Mouse (Mus musculus) CH12.LX (cell line): Measurements from ENCODE around the gene Fau. TPM values are rescaled to one million over a fixed set of nuclear protein-coding genes. Genes with fewer than 3 reads are reported as not detected.

Experiments
- DNase-seq: peaks from one replicate; pipeline ENCODE4 v3.0.0-alpha.2; 2013; ENCODE audit errors: extremely low read depth
- H3K27ac ChIP-seq: 2 replicates; pipeline ENCODE4 v1.5.1; 2012; ENCODE audit warnings: low read depth, mild to moderate bottlenecking, control low read depth, moderate library complexity; ENCODE audit not compliant: insufficient read depth
- H3K27me3 ChIP-seq: replicated peaks from 2 replicates; pipeline ENCODE3; 2012; ENCODE audit warnings: inconsistent platforms
- H3K36me3 ChIP-seq, 2 experiments: replicated peaks in 1 of 2; 2 replicates each; pipeline versions ENCODE3 to v1.6.1; 2012; ENCODE audit warnings: inconsistent platforms in 1 of 2, low read length in 1 of 2, mild to moderate bottlenecking in 1 of 2, mixed read lengths in 1 of 2, moderate library complexity in 1 of 2; ENCODE audit not compliant: control insufficient read depth in 1 of 2, insufficient read depth in 1 of 2
- H3K4me1 ChIP-seq, 2 experiments: 2 replicates each; pipeline ENCODE4 v1.6.1; 2012; ENCODE audit warnings: inconsistent platforms in 1 of 2, moderate library complexity in 1 of 2; ENCODE audit not compliant: insufficient read depth in 2 of 2, control insufficient read depth in 1 of 2
- H3K4me2 ChIP-seq: 2 replicates; pipeline ENCODE4 v1.6.1; 2012; ENCODE audit warnings: low read depth, mild to moderate bottlenecking, control low read depth; ENCODE audit not compliant: poor library complexity, insufficient read depth, severe bottlenecking
- H3K4me3 ChIP-seq, 3 experiments: fragments of 150-350 bp in 1 of 3; sonication (generic) in 1 of 3; replicated peaks in 1 of 3; 2 replicates each; pipeline versions ENCODE3 to v1.5.1; 2011 to 2012; ENCODE audit warnings: low read depth in 2 of 3, low read length in 2 of 3, mild to moderate bottlenecking in 2 of 3, moderate library complexity in 2 of 3, control low read depth in 1 of 3, improper control_type of control experiment in 1 of 3, inconsistent platforms in 1 of 3, mixed read lengths in 1 of 3; ENCODE audit not compliant: poor library complexity in 1 of 3
- H3K79me2 ChIP-seq: replicated peaks from 2 replicates; pipeline ENCODE4 v1.6.1; 2012; ENCODE audit warnings: mild to moderate bottlenecking, moderate library complexity; ENCODE audit not compliant: control insufficient read depth, poor library complexity, insufficient read depth, severe bottlenecking; ENCODE audit errors: extremely low read depth
- H3K9ac ChIP-seq: 2 replicates; pipeline ENCODE4 v1.6.1; 2012; ENCODE audit warnings: low read depth, mild to moderate bottlenecking, control low read depth, moderate library complexity; ENCODE audit not compliant: insufficient read depth
- H3K9me3 ChIP-seq: replicated peaks from 2 replicates; pipeline ENCODE3; 2012; ENCODE audit warnings: low read length, inconsistent platforms, mixed read lengths
- CTCF ChIP-seq, 2 experiments: IDR thresholded peaks in 1 of 2; conservative IDR thresholded peaks in 1 of 2; 2 replicates each; pipeline ENCODE4 v1.5.1; 2011 to 2012; ENCODE audit warnings: low read depth in 2 of 2, low read length in 2 of 2, improper control_type of control experiment in 1 of 2, inconsistent platforms in 1 of 2, mild to moderate bottlenecking in 1 of 2, moderate library complexity in 1 of 2
- IRF4 ChIP-seq: IDR thresholded peaks from 2 replicates; pipeline ENCODE4 v1.6.1; 2014; ENCODE audit warnings: low read depth, mild to moderate bottlenecking, inconsistent platforms, low read length, improper control_type of control experiment
- MEF2A ChIP-seq: IDR thresholded peaks from 2 replicates; pipeline ENCODE4 v1.6.1; 2014; ENCODE audit warnings: low read depth, mild to moderate bottlenecking, inconsistent platforms, low read length, improper control_type of control experiment, borderline replicate concordance
- dilution Hi-C: fragments of 300-500 bp; cut with MboI; formaldehyde crosslinking; loops from 2 replicates; pipeline ENCODE4 v1.14.3; 2020; ENCODE audit warnings: low sequenced_read_pairs; ENCODE audit not compliant: extremely low pct_unique_long_range_greater_than_20kb, extremely low pct_ligation_motif_present
- in situ Hi-C: fragments of 300-500 bp; cut with MboI; formaldehyde crosslinking; loops from 3 replicates; pipeline ENCODE4 v1.14.3; 2019; ENCODE audit warnings: low sequenced_read_pairs, low pct_ligation_motif_present, low pct_unique_long_range_greater_than_20kb, mixed read lengths
- polyA plus RNA-seq: library from polyadenylated mRNA; unstranded; fragments of >175 nt; gene quantifications from 2 replicates; pipeline ENCODE4 v1.2.1, GENCODE M21; 2012; ENCODE audit warnings: low read depth; ENCODE audit not compliant: insufficient read length
- total RNA-seq, 2 experiments: library from RNA; depleted of rRNA; stranded (reverse); fragments of 300-350 nt in 1 of 2; fragments of >200 nt in 1 of 2; gene quantifications; 2 replicates each; pipeline ENCODE4 v1.2.3; 2012 to 2014

Gene Fau
- total and polyA plus RNA-seq, 3 experiments = 1,239 to 2,522 (median 2,403) TPM

DNA sequence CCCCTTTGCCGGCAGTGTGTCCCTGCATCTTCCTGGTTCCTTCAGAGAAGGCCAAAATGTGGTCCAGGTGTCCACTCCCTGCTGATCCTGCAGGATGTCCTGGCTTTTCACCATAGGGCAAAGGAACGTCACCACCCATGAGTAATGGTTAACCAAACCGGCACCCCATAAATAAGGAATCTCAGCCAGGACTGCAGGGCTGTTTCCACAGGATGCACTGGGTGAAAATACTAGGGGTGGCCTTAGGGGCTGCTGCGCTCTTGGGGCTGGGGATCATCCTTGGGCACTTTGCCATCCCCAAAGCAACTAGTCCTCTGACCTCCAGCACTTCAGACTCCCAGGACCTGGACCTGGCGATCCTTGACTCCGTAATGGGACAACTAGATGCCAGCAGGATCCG, 47.9 kb downstream of the Fau start, which contains the start of gene Naaladl1:
Gene Naaladl1 (plus strand): TSS at position 197 of the 400 bp plus-strand sequence.
- H3K36me3 ChIP-seq = peaks cover 0 to 33% of the 10 kb centered on the region in 2 experiments
- dilution Hi-C loops (no loop called here), in situ Hi-C loops (no loop called here)
- H3K9ac ChIP-seq = no peak within 1 kb of the TSS
- H3K27me3 ChIP-seq = no peaks in the 10 kb centered on the region
- no peaks in the 10 kb centered on the region for H3K79me2 ChIP-seq
- H3K9me3 ChIP-seq = no peaks in the 10 kb centered on the region
- no peak within 1 kb of the TSS for H3K4me2 ChIP-seq
- H3K27ac ChIP-seq = no peak within 1 kb of the TSS
- no peak for DNase-seq
- peaks cover 0 to 7% of the 10 kb centered on the region in 2 experiments; a peak in 2 of 4 replicates for H3K4me1 ChIP-seq
- H3K4me3 ChIP-seq = no peak within 1 kb of the TSS
- TF ChIP-seq MEF2A = no peak
- no peak for TF ChIP-seq CTCF (conservative IDR thresholded peaks at IDR 0.05 in 1 of 2, IDR thresholded peaks at IDR 0.05 in 1 of 2; ENCODE audit: low read depth in 2 of 2, low read length in 2 of 2)
- no peak for TF ChIP-seq IRF4

Other genes starting within 250 kb of the Fau start
Only the 20 nearest of the 29 such genes appear.
- gene Cdc42ep2, start 133.0 kb upstream of the Fau start, total RNA-seq (2012; rRNA removed) = 0.25 TPM in 2 replicates
- 0.08 and 0.13 TPM in 2 replicates for gene Cdc42ep2, start 133.0 kb upstream of the Fau start, total RNA-seq (2014; rRNA removed)
- 0.16 and 0.20 TPM in 2 replicates for gene Cdc42ep2, start 133.0 kb upstream of the Fau start, polyA plus RNA-seq
- gene Pola2, start 93.6 kb upstream of the Fau start, total RNA-seq (2012; rRNA removed) = 60.3 and 80.5 TPM in 2 replicates
- 66.1 and 71.7 TPM in 2 replicates for gene Pola2, start 93.6 kb upstream of the Fau start, total RNA-seq (2014; rRNA removed)
- gene Pola2, start 93.6 kb upstream of the Fau start, polyA plus RNA-seq = 91.4 and 91.7 TPM in 2 replicates
- not detected in 2 replicates for gene Slc22a20, start 71.7 kb upstream of the Fau start, total RNA-seq (2012; rRNA removed)
- not detected in 2 replicates for gene Slc22a20, start 71.7 kb upstream of the Fau start, total RNA-seq (2014; rRNA removed)
- gene Slc22a20, start 71.7 kb upstream of the Fau start, polyA plus RNA-seq = not detected in 2 replicates
- gene Capn1, start 41.9 kb upstream of the Fau start, total RNA-seq (2012; rRNA removed) = 34.6 and 40.2 TPM in 2 replicates
- 19.3 and 20.0 TPM in 2 replicates for gene Capn1, start 41.9 kb upstream of the Fau start, total RNA-seq (2014; rRNA removed)
- 42.9 and 43.7 TPM in 2 replicates for gene Capn1, start 41.9 kb upstream of the Fau start, polyA plus RNA-seq
- 26.8 and 32.0 TPM in 2 replicates for gene Syvn1, start 11.3 kb upstream of the Fau start, total RNA-seq (2012; rRNA removed)
- gene Syvn1, start 11.3 kb upstream of the Fau start, total RNA-seq (2014; rRNA removed) = 13.5 and 16.5 TPM in 2 replicates
- gene Syvn1, start 11.3 kb upstream of the Fau start, polyA plus RNA-seq = 82.5 and 106 TPM in 2 replicates
- gene Mrpl49, start 59 bp upstream of the Fau start, total RNA-seq (2012; rRNA removed) = 37.4 and 49.8 TPM in 2 replicates
- 59.0 and 60.9 TPM in 2 replicates for gene Mrpl49, start 59 bp upstream of the Fau start, total RNA-seq (2014; rRNA removed)
- 55.6 and 66.6 TPM in 2 replicates for gene Mrpl49, start 59 bp upstream of the Fau start, polyA plus RNA-seq
- 29.2 and 32.7 TPM in 2 replicates for gene Znhit2, start 3.3 kb downstream of the Fau start, total RNA-seq (2012; rRNA removed)
- 20.9 and 22.6 TPM in 2 replicates for gene Znhit2, start 3.3 kb downstream of the Fau start, total RNA-seq (2014; rRNA removed)
- 20.1 and 20.5 TPM in 2 replicates for gene Znhit2, start 3.3 kb downstream of the Fau start, polyA plus RNA-seq
- 8.7 and 10.8 TPM in 2 replicates for gene Tm7sf2, start 10.5 kb downstream of the Fau start, total RNA-seq (2012; rRNA removed)
- gene Tm7sf2, start 10.5 kb downstream of the Fau start, total RNA-seq (2014; rRNA removed) = 8.8 and 11.7 TPM in 2 replicates
- 7.9 and 15.1 TPM in 2 replicates for gene Tm7sf2, start 10.5 kb downstream of the Fau start, polyA plus RNA-seq
- gene Vps51, start 19.4 kb downstream of the Fau start, total RNA-seq (2012; rRNA removed) = 44.7 and 48.2 TPM in 2 replicates
- 37.0 and 37.7 TPM in 2 replicates for gene Vps51, start 19.4 kb downstream of the Fau start, total RNA-seq (2014; rRNA removed)
- 44.1 and 51.2 TPM in 2 replicates for gene Vps51, start 19.4 kb downstream of the Fau start, polyA plus RNA-seq
- gene Tmem262, start 22.2 kb downstream of the Fau start, total RNA-seq (2012; rRNA removed) = not detected in 2 replicates
- gene Tmem262, start 22.2 kb downstream of the Fau start, total RNA-seq (2014; rRNA removed) = not detected in 2 replicates
- gene Tmem262, start 22.2 kb downstream of the Fau start, polyA plus RNA-seq = not detected in 2 replicates
- gene Gm28374, start 24.4 kb downstream of the Fau start, total RNA-seq (2012; rRNA removed) = not detected in 2 replicates
- 0.40 and 0.42 TPM in 2 replicates for gene Gm28374, start 24.4 kb downstream of the Fau start, total RNA-seq (2014; rRNA removed)
- 0.57 TPM in 1 of 2 replicates, not detected in the other for gene Gm28374, start 24.4 kb downstream of the Fau start, polyA plus RNA-seq
- 26.8 and 29.4 TPM in 2 replicates for gene Zfpl1, start 27.1 kb downstream of the Fau start, total RNA-seq (2012; rRNA removed)
- 23.1 and 26.1 TPM in 2 replicates for gene Zfpl1, start 27.1 kb downstream of the Fau start, total RNA-seq (2014; rRNA removed)
- gene Zfpl1, start 27.1 kb downstream of the Fau start, polyA plus RNA-seq = 30.5 and 40.9 TPM in 2 replicates
- 51.5 and 59.2 TPM in 2 replicates for gene Cdca5, start 27.1 kb downstream of the Fau start, total RNA-seq (2012; rRNA removed)
- gene Cdca5, start 27.1 kb downstream of the Fau start, total RNA-seq (2014; rRNA removed) = 62.7 and 67.8 TPM in 2 replicates
- gene Cdca5, start 27.1 kb downstream of the Fau start, polyA plus RNA-seq = 80.6 and 81.6 TPM in 2 replicates
- gene AC131692.1, start 36.6 kb downstream of the Fau start, total RNA-seq (2012; rRNA removed) = 0.81 and 0.84 TPM in 2 replicates
- gene AC131692.1, start 36.6 kb downstream of the Fau start, total RNA-seq (2014; rRNA removed) = 0.42 and 0.74 TPM in 2 replicates
- 4.6 and 4.7 TPM in 2 replicates for gene AC131692.1, start 36.6 kb downstream of the Fau start, polyA plus RNA-seq
- 0.25 and 0.34 TPM in 2 replicates for gene Naaladl1, start 47.9 kb downstream of the Fau start, total RNA-seq (2012; rRNA removed)
- gene Naaladl1, start 47.9 kb downstream of the Fau start, total RNA-seq (2014; rRNA removed) = 0.20 and 0.24 TPM in 2 replicates
- gene Naaladl1, start 47.9 kb downstream of the Fau start, polyA plus RNA-seq = 1.1 and 1.9 TPM in 2 replicates
- 27.0 and 31.0 TPM in 2 replicates for gene Sac3d1, start 60.8 kb downstream of the Fau start, total RNA-seq (2012; rRNA removed)
- 24.6 and 31.9 TPM in 2 replicates for gene Sac3d1, start 60.8 kb downstream of the Fau start, total RNA-seq (2014; rRNA removed)
- 26.9 and 29.8 TPM in 2 replicates for gene Sac3d1, start 60.8 kb downstream of the Fau start, polyA plus RNA-seq
- gene Snx15, start 70.5 kb downstream of the Fau start, total RNA-seq (2012; rRNA removed) = 15.6 and 17.4 TPM in 2 replicates
- gene Snx15, start 70.5 kb downstream of the Fau start, total RNA-seq (2014; rRNA removed) = 14.0 and 15.3 TPM in 2 replicates
- 14.4 and 15.7 TPM in 2 replicates for gene Snx15, start 70.5 kb downstream of the Fau start, polyA plus RNA-seq
- gene Batf2, start 83.1 kb downstream of the Fau start, total RNA-seq (2012; rRNA removed) = not detected in 2 replicates
- not detected in 2 replicates for gene Batf2, start 83.1 kb downstream of the Fau start, total RNA-seq (2014; rRNA removed)
- not detected in 2 replicates for gene Batf2, start 83.1 kb downstream of the Fau start, polyA plus RNA-seq
- 35.4 and 48.4 TPM in 2 replicates for gene Arl2, start 83.7 kb downstream of the Fau start, total RNA-seq (2012; rRNA removed)
- 23.9 and 27.9 TPM in 2 replicates for gene Arl2, start 83.7 kb downstream of the Fau start, total RNA-seq (2014; rRNA removed)
- gene Arl2, start 83.7 kb downstream of the Fau start, polyA plus RNA-seq = 28.0 and 36.9 TPM in 2 replicates
- not detected in 2 replicates for gene Majin, start 126.5 kb downstream of the Fau start, total RNA-seq (2012; rRNA removed)
- gene Majin, start 126.5 kb downstream of the Fau start, total RNA-seq (2014; rRNA removed) = not detected in 2 replicates
- gene Majin, start 126.5 kb downstream of the Fau start, polyA plus RNA-seq = not detected in 2 replicates